Mouse (Mus musculus): ENCODE results near the gene Lpcat3. TPM values are rescaled to one million over a fixed set of nuclear protein-coding genes. Genes with fewer than 3 reads are reported as not detected.
"Not testable (repeated sequence)": the region's sequence is repeated elsewhere in the genome, so short reads cannot be mapped to it uniquely, and the experiment has no call there.

Gene Lpcat3
- 10 to 100 TPM; 14.8 to 18.0 TPM for total RNA-seq (2021)
- long read RNA-seq, experiment 1, transcript Lpcat3-201 (13 exons, 2,281 nt): major isoform, 17 of 19 reads
- long read RNA-seq, experiment 1, partial matches to known transcripts: 1 of 19 reads
- long read RNA-seq, experiment 1, other reads (novel, unspliced or antisense): 1 of 19 reads
- long read RNA-seq, experiment 2, transcript Lpcat3-201 (13 exons, 2,281 nt): major isoform, 24 of 28 reads
- long read RNA-seq, experiment 2, partial matches to known transcripts: 1 of 28 reads
- long read RNA-seq, experiment 2, other reads (novel, unspliced or antisense): 2 of 28 reads

- DNase-seq: peak; percentile 98
Measured at GRCm38 (mm10) chr6:124662477-124663423, at the start of gene Lpcat3. TSS of gene Lpcat3 (plus strand) at chr6:124663027.

GRCm38 (mm10) chr6:124625612-124626011 is 37.2 kb upstream of the Lpcat3 start:
- no peak for DNase-seq

DNA sequence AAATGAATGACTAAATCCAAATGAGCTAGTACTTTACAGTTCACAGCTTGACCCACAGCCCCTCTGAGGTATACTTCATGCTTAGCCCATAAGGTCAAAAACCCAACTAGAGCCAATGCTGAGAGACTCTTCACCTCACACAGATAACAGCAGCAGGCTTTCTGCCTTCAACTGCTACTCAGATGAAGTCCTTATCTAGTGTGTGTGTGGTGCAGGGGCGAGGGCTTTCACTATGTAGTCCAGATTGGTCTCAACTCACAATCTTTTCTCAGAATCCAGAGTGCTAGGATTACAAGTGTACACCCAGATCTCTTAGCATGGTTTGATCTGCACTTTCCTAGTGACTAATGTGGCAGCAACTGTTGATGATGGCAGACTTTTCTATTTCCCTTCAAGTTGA is 36.6 kb upstream of the Lpcat3 start:
- DNase-seq: not testable (repeated sequence)

DNA sequence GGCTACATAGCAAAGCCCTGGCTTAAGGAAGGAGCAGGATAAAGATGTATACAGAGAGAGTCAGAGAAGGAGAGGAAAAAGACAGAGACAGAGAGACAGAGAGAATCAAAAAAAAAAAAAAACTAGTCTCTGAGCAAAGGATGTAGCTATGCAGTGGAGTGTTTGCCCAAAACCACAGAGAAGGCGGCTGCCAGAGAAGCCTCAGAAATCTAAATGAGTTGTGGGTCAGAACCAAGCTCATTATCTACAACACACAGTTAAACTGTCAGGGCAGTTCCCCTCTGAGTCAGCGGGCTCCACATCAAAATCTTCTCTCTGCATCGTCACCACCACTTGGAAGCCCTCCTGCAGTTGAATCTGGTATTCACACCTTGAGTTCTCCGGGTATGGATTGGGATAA is 32.1 kb upstream of the Lpcat3 start:
- DNase-seq: no peak

GRCm38 (mm10) chr6:124635985-124636384 is 26.8 kb upstream of the Lpcat3 start, which contains the start of gene C1s2:
TSS of gene C1s2 (minus strand) at chr6:124636085.
- not testable (repeated sequence) for DNase-seq

- DNase-seq: not testable (repeated sequence)
Measured at GRCm38 (mm10) chr6:124636858-124637460, 25.9 kb upstream of the Lpcat3 start.

DNA sequence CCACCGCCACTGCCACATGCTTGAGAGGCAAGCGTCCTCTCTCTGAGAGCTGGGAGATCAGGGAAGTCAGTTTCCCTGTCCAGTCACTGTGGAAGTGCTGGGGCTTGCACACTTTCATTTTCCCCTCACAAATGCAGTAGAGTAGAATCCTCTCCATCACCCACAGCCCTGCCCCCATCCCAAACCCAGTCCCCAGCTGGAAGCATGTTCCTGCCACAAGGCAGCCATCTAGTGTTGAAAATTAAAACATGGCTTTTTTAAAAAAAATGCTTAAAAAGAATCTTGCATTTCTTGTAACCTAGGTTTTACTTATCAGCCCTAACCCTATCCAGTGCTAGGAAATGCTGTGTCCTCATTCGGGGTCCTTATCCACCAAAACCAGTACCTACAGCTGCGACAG is 22.8 kb upstream of the Lpcat3 start:
- DNase-seq: no peak

DNA sequence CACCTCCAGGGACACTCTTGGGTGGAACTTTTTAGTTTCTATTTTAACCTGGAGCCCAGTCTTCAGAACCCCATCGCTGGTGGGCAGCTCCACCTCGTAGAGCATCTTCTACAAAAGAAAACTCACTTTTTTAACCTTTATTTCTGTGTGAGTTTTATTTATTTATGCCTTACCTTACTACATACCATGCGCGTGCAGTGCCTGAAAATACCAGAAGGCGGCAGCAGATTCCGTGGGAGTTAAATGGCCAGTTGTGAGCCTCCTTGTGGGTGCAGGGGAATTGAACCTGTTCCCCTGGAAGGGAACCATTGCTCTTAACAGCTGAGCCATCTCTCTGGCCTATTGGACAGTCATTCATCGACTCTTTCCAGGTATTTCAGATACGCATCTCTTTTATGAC is 21.8 kb upstream of the Lpcat3 start:
- DNase-seq: no peak

DNA sequence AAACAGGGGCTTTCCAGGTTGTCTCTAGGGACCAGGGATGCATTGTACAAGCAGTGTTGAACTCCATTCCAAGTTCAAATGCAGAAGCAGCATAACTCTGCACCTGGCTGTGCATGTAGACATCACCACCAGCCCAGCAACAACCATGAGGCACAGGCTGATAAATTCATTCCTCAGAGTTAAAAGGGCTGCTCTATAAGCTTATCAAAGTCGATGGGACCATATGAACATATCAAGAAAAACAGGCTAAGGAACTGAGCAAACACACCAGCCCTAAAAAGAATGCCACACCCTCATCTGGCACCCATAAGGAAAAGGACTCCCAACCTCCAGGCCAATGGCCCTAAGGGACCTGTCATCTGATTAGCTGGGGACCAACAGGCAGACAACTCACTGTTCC is 16.4 kb upstream of the Lpcat3 start:
- DNase-seq: no peak

GRCm38 (mm10) chr6:124655893-124656292 is 6.9 kb upstream of the Lpcat3 start:
- DNase-seq: no peak

DNA sequence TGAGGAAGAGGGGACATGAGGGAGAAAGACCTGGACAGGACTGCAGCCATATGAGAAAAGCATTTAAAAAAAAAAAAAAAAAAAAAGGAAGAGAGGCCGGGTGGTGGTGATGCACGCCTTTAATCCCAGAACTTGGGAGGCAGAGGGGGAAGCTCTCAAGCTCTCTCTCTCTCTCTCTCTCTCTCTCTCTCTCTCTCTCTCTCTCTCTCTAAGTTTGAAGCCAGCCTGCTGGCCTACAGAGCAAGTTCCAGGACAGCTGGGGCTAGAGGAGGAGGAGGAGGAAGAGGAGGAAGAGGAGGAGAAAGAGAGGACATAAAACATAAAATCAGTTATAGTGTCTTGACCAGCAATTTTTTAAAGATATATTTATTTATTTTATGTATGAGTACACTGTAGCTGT is 4.8 kb upstream of the Lpcat3 start:
- DNase-seq: no peak

- no peak for DNase-seq
Measured at GRCm38 (mm10) chr6:124661156-124661806, 1.5 kb upstream of the Lpcat3 start.

DNA sequence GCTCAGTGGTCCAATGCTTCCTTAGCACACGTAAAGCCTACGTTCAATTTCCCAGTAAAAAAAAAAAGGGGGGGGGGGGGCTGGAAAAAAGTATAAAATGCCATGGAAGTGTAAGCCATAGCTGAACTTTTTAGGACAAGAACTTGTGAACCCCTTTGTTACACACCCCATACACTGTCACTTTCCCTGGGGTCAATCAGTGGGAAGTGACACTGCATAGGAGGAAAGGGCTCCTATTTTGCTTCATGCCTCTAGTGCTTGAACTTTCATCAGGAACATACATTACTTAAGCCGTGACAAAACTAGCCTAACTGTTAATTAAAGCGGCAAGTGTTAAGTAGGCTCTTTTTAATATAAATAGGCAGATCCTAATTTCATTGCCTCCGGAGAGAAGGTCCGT is 832 bp upstream of the Lpcat3 start:
- no peak for DNase-seq

DNA sequence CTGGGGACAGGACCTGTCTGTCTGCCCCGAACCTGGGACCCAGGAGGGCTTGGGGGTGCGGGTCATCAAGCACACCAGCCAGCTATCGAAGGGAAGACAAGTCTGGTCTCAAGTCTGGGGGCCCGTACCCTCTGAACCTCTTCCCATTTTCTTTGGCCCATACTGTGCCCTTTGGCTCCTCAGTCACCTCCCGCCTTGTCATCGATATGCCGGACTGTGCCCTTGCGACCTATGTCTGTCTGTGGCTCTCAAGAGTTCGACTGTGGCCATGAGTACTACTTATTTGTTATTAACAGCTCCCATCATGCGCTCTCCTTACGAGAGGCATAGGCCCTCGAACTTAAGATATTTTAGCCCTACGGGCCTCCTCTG is 583 bp downstream of the Lpcat3 start:
- no peak for DNase-seq

DNA sequence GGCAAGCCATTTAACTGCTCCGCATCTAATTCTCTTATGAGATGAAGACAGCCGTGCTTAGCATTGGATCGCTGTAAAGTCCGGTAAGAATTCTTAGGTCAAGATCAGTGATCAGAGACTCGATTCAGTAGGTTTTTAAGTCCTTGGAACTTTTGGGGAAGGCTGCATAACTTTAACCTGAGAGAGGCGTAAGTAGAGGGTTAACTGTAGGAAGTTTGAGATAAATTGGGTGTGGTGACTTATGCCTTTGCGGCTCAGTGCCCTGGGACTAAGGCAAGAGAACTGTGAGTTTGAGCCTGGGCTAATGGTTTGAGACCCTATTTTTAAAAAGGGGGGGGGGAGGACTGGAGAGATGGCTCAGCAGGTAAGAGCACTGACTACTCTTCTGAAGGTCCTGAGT is 1.4 kb downstream of the Lpcat3 start:
- no peak for DNase-seq

GRCm38 (mm10) chr6:124665011-124665410 is 2.2 kb downstream of the Lpcat3 start:
- DNase-seq: no peak

DNA sequence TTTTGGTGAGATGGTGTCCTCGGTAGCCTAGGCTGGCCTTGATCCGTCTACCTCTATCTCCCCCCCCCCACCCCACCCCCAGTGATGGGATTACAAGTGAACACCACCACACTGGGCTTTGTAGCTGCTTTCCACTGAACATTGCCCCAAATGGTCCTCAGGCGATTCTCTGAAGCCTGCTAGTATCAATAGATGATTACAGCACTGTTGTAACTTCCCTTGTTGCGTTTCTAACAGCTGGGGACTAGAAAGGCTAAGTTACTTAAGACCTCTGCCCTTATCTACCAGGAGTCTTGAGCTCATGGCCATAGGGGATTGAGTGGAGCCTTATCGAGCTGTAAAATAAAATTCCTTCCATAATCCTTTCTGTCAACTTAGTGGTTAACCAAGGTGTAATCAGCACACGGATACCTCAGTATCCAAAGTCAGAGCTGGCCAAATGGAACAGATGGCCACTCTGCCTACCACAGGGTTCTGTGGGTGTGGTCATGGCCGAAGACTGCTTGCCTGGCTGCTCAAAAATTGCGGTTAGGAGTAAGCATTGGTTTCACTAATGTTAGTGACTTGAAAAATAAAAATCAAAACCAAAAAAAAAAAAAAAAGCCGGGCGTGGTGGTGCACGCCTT is 6.5 kb downstream of the Lpcat3 start:
- DNase-seq: no peak

DNA sequence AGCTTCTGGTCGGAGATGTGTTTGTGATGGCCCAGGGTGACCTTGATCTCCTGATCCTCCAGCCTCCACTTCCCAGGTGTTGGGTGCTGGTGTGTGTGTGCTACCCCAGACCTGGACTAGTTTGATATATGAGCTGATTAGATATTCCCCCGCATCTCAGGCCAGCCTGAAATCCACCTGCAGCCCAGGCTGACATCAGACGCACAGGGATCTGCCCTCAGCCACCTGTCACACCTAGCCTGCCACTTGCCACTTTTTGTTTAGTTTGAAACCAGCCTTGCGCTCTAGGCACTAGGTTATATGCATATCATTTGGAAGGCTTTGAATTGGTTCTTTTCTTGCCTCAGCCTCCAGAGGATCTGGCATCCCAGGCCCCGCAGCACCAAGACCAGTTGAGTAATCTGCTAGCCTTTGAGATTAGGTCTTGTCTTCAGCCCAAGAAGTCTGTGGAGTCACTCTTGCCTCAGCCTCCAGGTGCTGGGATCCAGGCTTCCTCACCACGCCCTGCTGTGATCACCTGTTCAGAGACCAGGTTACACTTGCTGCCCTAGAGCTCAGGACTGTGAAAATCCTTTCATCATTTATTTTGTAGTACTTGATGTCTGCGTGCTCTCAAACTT is 7.6 kb downstream of the Lpcat3 start:
- no peak for DNase-seq

DNA sequence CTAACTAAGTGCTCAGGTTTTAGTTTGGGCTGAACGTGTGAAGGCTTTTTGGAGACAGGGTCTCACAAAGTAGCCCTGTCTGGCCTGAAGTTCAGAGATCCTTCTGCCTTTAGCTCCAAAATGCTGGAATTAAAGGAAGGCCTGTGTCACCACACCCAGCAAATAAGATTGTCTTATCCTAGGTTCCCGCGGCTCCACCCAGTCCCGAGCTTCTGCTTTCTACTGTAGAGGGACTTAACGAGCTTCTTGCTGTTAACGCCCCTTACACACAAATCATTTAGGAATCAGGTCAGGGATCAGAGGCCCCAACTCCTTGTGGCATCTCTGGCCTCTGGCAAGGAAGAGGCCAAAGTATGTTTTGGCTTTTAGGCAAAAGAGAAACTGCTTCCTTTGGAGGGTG is 9.3 kb downstream of the Lpcat3 start:
- DNase-seq: no peak

DNA sequence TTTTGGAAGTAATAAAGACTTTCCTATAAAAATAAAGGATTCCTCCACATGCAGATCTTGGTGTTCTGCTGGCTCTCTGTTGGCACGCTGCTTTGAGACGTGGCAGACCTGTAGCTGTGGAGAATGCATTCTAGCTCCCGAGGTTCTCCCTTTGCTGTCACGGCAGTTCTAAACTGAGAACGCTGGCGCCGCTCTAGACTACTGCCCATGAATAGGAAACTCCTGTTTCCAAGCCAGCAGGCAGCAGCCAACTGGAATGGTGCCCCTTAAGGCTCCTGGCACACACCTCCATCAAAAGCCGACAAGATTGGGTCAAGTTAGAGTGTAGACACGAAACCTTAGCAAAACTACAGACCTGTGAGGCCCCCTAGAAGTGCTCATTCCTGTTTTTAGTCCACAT is 10.8 kb downstream of the Lpcat3 start:
- DNase-seq: peak; percentile 45

GRCm38 (mm10) chr6:124674591-124674990 is 11.8 kb downstream of the Lpcat3 start:
- DNase-seq: no peak
